ENCODE assay signal across 42 mouse cellular contexts in the genomic region with DNA sequence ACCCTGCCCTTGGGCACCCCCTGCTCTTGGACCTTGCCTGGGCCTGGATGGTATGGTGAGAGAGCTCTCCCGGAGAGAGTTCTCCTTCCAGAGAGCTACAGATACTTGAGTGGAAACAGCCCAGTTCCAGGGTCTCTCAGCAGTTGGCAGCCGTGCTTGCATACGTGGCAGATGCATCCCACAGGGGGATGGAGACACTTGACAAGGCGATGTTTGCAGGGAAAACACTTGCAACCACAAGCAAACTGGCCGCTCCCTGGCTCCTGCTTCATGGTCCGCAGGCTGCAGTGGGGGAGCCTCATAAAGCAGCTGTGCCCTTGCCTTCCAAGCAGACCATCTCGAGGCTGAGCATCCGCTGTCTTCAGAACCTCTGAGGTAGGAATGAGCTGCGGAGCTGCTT. TPM values are rescaled to one million over a fixed set of nuclear protein-coding genes. Genes with fewer than 3 reads are reported as not detected.
"Had no signal": no experiment of that assay in that cellular context is flagged by ENCODE, and none has a peak within 500 bp of the region (broad histone marks: within the 10 kb centered on the region; RNA-seq: fewer than 3 reads in every experiment).

Gene Bpifb2 (plus strand): TSS at position 301 of the 400 bp plus-strand sequence.

- DNase-seq: heart, postnatal 10 days; heart, postnatal 14 days; heart, postnatal 36 days; heart, postnatal 4 days; kidney, adult 11 months; kidney, adult 18-20 months; kidney, adult 2 months; kidney, adult 8-10 months; kidney, adult 9 months; kidney, postnatal 10 days; kidney, postnatal 14 days; kidney, postnatal 25 days; kidney, postnatal 36 days; kidney, postnatal 4 days; layer of hippocampus, adult 9-11 months; layer of hippocampus, postnatal 36 days had no signal

- H3K27me3 ChIP-seq: heart, embryonic 12.5 days; heart, embryonic 13.5 days; heart, embryonic 15.5 days; hindbrain, embryonic 12.5 days; hindbrain, embryonic 13.5 days; hindbrain, embryonic 15.5 days; intestine, embryonic 15.5 days; kidney, embryonic 15.5 days had no signal

- H3K9me3 ChIP-seq: heart, embryonic 12.5 days; heart, embryonic 13.5 days; heart, embryonic 15.5 days; hindbrain, embryonic 10.5 days; hindbrain, embryonic 12.5 days; hindbrain, embryonic 13.5 days; hindbrain, embryonic 15.5 days; intestine, embryonic 15.5 days; kidney, embryonic 15.5 days had no signal

- H3K27ac ChIP-seq: heart, embryonic 13.5 days; heart, embryonic 15.5 days; hindbrain, embryonic 10.5 days; hindbrain, embryonic 12.5 days; hindbrain, embryonic 13.5 days; hindbrain, embryonic 14.5 days; hindbrain, embryonic 15.5 days; hindbrain, postnatal 0 days; intestine, embryonic 15.5 days; kidney, embryonic 15.5 days; kidney, postnatal 0 days; layer of hippocampus, adult 2 months; left cerebral cortex, adult 2 months had no signal

- H3K36me3 ChIP-seq: heart, embryonic 12.5 days; heart, embryonic 13.5 days; heart, embryonic 15.5 days; hindbrain, embryonic 10.5 days; hindbrain, embryonic 12.5 days; hindbrain, embryonic 13.5 days; hindbrain, embryonic 15.5 days; intestine, embryonic 15.5 days; kidney, embryonic 15.5 days had no signal

- H3K4me1 ChIP-seq: heart, embryonic 13.5 days; heart, embryonic 15.5 days; hindbrain, embryonic 12.5 days; hindbrain, embryonic 15.5 days; intestine, embryonic 15.5 days; kidney, embryonic 15.5 days had no signal

- H3K4me3 ChIP-seq: heart, embryonic 12.5 days; heart, embryonic 13.5 days; heart, embryonic 15.5 days; hindbrain, embryonic 10.5 days; hindbrain, embryonic 12.5 days; hindbrain, embryonic 13.5 days; hindbrain, embryonic 15.5 days; intestine, embryonic 15.5 days; kidney, embryonic 15.5 days; layer of hippocampus, adult 2 months; left cerebral cortex, adult 2 months had no signal

RNA-seq across cellular contexts. Expression of gene Bpifb2, which starts in this region (rescaled TPM):
- polyA plus RNA-seq: heart, embryonic 11.5 days; heart, embryonic 12.5 days; heart, embryonic 14.5 days; heart, embryonic 15.5 days; heart, embryonic 16.5 days; heart, postnatal 0 days; hindbrain, embryonic 10.5 days; hindbrain, embryonic 11.5 days; hindbrain, embryonic 12.5 days; hindbrain, embryonic 13.5 days; hindbrain, embryonic 14.5 days; inflammation-experienced regulatory T-cells, adult 6 months; intestine, embryonic 14.5 days; intestine, embryonic 15.5 days; intestine, embryonic 16.5 days; intestine, postnatal 0 days; kidney, adult 2 months; kidney, embryonic 14.5 days; kidney, embryonic 15.5 days; kidney, embryonic 16.5 days; kidney, postnatal 0 days; large intestine, adult 2 months had no signal
